Mouse (Mus musculus) gastrocnemius, postnatal 10 days (tissue): ENCODE data around the gene Gm20388. TPM values are rescaled to one million over a fixed set of nuclear protein-coding genes. Genes with fewer than 3 reads are reported as not detected.

Source experiments
- DNase-seq: peaks from one replicate; pipeline ENCODE4 v3.0.0; 2021; ENCODE audit warnings: mixed read lengths
- total RNA-seq, 2 experiments: library from RNA; stranded (reverse); gene quantifications; 2 replicates each; pipeline ENCODE4 v1.2.3; 2021

The Gm20388 gene
- total RNA-seq, 2 experiments from 2014 or later, result 2.9 to 6.0 TPM

GRCm38 (mm10) chr8:122935912-122936311, 3025.3 kb downstream of the Gm20388 start:
- DNase-seq, result no peak

DNA sequence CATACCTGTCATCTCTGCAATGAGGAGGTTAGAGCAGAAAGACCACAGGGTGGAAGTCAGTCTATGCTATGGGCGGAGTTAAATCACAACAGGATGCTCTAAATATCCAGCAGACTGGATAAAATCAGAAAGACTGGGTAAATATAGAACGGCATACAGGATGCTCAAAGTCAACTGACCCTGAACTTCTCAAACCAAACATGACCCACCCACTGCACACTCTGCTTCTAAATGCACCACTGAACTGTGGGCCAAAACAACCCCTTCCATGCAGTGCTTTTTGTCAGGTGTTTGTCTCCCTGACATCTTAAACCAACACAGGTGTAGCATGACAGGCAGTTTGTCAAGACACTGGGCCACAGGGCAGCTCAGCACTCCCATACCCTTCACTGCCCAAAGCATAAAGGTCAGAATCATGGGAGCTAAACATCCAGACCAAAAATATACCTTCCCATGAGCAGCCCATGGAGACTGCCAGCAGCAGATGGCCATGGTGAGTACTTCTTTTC, 3027.0 kb downstream of the Gm20388 start:
- no peak for DNase-seq

DNA sequence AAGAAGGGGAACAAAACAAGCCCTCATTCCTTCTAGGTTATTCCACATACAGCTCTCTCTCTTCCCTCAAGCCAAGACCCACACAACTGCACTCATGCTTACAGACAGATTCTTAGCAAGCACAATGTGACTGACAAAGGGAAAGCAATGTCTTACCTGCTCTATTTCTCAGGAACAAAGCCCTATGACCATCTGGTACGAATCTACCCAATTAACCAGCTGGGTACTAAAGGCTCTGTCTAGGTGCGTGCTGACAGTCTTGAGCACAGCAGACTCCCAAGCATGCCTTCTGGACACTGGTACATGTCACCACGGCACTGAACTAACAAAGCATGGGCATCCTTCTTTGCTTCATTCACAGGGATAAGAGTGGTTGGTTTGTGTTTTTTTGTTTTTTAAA, 3027.5 kb downstream of the Gm20388 start:
- no peak for DNase-seq

- DNase-seq, result no peak
Measured at GRCm38 (mm10) chr8:122938591-122938990, 3027.9 kb downstream of the Gm20388 start.

DNA sequence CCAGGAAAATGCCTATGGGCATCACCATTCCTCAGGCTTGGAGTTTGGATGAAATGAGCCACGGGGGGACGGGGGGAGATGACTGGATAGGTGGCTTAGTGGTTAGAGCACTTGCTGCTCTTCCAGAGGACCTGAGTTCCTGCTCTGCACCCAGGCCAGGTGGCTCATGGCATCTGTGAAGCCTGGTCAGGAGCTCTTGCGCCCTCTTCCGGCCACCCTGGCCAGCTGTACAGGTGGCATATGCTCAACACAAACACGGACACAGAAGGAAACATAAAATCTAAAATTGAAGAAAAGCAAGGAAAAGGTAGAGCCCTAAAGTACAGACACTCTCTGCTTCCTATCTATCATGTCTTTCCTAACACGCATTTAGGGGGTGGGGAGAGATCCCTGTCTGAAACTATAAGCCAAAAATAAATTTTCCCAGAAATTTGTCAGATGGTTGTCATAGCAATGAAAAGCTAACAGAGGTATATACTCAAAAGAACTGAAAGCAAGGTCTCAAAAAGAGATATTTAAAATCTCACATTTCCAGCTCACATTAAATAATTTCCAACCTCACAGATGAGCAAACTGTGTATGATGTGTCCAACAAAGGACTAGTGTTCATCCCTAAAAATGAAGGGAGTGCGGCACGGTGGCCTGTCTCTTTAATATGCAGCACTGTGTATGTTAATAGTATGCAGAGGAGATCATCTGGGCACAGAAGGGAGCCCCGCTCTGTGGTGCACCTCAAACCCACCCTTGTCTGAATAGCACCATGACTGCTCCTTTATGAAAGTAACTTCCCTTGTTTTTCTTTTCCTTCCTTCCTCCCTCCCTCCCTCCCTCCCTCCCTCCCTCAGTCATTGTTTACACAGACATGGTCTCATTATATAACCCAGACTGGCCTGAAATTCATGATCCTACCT, 3032.4 kb downstream of the Gm20388 start:
- no peak for DNase-seq

- DNase-seq, result no peak
Measured at GRCm38 (mm10) chr8:122945775-122946174, 3035.1 kb downstream of the Gm20388 start.

GRCm38 (mm10) chr8:122949701-122950100, 3039.1 kb downstream of the Gm20388 start:
- DNase-seq, result no peak

DNA sequence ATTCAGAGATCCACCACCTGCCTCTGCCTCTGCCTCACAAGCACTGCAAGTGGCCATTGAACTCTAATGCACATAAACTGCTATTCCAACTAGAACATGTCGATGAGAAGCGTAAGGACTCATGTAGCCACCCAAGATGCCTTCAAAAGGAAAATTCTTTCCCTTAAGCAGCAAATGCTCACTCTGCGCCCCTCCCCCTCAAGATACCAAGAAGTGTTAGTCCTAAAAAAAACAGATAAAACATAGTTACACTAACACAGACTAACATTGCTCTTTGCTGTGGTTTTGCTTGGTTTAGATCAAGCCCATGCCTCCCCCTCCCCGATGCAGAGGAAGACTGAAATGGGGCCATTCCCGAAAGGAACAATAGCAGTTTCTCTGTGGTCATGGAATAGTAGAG, 3040.8 kb downstream of the Gm20388 start:
- no peak for DNase-seq

GRCm38 (mm10) chr8:122953028-122953427, 3042.4 kb downstream of the Gm20388 start:
- DNase-seq, result no peak

DNA sequence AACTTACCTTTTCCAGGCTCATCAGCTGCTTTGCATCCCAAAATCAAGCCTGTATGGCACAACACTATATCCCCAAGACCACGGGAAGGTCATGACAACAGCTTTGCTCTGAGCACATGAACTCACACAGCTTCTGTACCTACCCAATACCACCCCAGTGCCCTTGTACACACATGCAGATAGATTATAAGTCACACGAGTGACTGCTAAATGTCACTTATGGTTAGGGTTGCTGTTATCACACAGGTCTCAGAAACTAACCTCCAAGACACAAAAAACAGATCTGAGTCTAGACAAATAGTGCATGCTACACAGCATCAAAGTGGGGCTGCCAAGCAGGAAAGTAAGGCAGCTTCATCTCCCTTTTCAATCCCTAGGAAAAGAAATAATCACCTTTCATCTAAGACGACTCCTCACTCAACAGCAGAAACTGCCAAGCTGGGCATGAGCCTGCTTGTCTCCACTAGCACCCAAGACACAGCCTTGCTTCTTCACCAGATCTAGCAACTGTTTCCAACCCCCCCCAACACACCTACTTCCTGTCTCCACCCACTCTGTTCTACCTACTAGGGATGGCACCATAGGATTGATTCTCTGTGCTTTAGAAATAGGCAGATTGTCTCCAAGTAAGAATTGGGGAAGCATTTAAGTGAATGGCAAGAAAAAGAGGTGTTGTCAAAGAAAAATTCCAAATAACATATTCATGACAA, 3043.6 kb downstream of the Gm20388 start:
- no peak for DNase-seq

DNA sequence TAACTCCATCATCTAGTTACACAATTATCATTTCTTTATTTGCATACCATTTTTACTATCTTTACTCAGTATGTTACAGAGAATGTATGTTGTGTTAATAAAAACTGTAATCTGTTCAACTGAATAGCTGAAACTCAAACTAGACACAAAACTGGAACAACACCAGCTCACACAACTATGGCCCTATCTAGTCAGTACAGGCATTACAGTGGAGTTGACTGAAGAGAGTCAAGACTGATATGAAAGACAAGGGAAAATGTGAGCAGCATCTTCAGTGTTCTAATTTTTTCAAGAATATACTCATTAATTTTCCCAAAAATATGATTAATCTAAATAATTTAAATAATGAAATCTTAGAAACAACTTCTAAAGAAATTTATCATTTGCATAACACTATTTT, 3044.6 kb downstream of the Gm20388 start:
- DNase-seq, result no peak

DNA sequence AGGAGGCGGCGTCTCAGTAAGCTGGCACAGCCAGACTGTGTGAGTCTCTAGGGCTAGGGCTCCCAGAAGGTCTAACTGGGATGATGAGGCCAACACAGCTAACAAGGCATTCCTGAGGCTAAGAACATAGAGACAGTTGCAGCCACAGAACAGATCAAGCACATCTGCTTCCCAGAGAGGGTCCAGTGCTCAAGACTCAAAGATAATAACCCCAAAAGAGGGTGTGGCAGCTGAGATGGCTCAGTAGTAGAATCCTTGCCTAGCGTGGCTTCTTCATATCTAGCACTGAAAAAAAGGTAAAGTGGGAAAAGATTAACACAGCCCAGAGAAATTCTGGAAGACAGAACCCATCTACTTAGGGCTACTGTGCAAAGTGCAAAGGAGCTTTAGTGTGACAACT, 3045.4 kb downstream of the Gm20388 start:
- no peak for DNase-seq

DNA sequence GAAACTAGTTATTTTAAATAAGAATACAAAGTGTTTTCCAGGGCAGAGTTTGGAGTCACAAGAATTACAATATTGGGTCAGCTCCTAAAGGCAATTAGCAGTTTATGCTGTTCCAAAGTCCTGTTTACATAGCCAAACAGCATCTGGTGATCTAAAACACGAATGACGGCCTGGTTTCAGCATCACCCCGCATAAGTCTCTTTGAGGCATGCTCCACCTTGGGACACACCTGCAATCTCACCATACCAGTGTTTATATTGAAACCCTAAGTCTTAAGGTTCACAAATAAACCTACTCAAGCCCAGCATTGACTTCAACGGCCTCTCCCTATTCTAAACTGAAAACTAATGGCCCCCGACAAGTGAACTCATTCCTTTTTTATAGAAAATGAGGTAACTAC, 3049.7 kb downstream of the Gm20388 start:
- no peak for DNase-seq

- no peak for DNase-seq
Measured at GRCm38 (mm10) chr8:122960932-122961331, 3050.3 kb downstream of the Gm20388 start.

DNA sequence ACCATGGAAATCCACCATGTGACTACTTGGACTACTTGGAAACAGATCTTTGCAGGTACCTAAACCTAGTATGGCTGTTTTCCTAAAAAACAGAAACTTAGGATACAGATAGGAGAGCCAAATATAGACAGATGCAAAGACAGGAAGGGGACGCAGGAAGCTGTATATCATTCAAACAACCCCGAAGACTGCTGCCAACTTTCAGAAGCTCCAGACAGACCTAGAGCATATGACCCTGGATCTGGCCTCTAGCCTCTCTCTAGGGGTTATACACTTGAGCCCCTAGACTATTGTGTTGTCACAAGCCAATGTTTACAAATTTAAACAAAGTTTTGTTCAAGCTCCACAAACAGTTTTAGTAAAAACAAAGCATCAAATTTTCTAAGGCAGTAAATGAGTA, 3050.8 kb downstream of the Gm20388 start:
- no peak for DNase-seq

DNA sequence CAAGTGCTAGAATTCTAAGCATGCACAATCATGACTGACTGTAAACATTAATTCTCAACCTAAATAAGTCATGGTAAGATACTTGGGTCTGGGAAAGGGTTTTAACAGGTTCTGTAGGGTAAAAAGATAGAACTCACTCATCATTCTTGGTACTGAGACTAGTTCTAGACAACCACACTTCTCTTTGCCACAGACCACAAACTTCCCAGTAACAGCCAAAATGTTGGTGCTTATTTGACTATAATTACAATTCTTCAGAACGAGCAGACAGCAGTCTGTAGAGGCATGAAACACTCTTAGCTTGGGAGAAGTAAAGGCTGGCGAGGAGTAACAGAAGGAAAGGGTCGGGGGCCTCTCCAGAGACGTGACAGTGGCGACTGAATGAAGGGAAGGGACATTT, 3051.4 kb downstream of the Gm20388 start:
- no peak for DNase-seq

DNA sequence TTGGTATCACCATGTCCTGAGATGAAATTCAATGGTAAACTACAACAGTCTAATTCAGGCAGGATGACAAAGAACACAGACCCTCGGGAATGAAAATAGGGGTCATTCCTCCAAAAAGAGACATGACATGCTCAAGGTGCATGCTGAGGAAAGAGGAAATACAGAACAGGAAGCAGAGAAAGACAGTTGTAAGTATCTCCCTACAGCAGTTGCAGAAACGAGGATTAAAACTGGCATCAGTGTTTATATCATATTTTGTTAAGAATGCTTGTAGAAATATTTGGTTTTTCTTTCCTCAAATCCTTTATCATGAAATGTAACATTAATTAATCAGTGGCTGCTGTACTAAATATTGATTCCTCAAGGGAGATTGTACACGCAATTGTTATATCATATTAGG, 3056.0 kb downstream of the Gm20388 start:
- DNase-seq, result no peak

- no peak for DNase-seq
Measured at GRCm38 (mm10) chr8:122968145-122968544, 3057.5 kb downstream of the Gm20388 start.

- no peak for DNase-seq
Measured at GRCm38 (mm10) chr8:122969964-122970620, 3059.5 kb downstream of the Gm20388 start.

DNA sequence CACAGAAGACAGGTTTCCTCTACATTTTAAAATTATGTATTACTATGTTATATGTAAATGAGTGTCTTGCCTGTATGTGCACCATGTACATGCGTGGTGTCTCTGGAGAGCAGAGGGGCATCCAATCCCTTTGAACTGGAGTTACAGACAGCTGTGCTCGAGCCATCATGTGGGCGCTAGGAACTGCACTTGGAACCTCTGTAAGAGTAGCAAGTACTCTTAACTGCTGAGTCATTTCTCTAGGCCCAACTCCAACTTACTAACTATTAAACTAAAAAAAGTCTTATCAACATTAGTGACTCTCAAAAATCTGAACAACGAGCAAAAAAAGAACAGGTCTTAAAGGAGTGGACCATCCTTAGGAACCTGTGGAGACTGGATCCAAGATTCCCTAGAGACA, 3065.4 kb downstream of the Gm20388 start:
- DNase-seq, result no peak

- no peak for DNase-seq
Measured at GRCm38 (mm10) chr8:122979424-122979823, 3068.8 kb downstream of the Gm20388 start.

GRCm38 (mm10) chr8:122979865-122980509, 3069.3 kb downstream of the Gm20388 start:
- no peak for DNase-seq
